Mouse (Mus musculus): Measurements from ENCODE around the gene Zfp341. TPM values are rescaled to one million over a fixed set of nuclear protein-coding genes. Genes with fewer than 3 reads are reported as not detected.

The Zfp341 gene
- polyA plus RNA-seq, 1 experiment from 2014 or later: 1.5 TPM

DNA sequence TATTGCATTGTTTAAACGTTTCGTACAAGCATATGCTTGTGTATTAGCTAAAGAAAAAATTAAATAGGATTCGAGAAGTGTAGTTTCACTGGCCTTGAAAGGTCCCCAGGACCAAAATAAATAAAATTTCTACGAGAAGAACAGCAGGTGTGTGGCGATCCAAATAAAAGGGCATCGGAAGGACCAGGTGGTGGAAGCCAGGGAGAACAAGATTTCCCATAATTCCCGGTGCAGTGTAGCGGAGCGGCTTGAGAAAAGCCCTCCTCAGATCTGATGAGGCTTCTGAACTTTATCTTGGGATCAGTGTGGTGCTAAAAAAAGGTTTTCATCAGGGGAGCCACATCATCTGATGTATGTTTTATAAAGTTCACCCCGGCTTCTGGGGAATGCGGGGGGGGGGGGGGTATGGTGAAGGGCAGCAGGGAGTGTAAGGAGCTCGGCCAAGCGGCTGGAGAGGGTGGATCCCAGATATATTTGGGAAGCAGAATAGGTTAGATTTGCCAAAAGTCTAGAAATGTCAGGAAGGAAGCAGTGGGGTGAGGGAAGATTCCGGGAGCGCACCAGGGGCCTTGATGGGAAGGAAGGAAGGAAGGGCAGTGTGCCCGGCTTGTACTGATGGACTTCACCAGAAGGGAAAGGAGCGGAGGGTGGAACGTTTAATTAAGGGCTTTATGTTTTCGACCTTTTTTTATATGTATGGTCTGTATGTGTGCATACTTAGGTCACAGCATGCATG is 1.9 kb downstream of the Zfp341 start:
- Histone ChIP-seq H3K4me1 (peaks cover 14% of the 10 kb centered on the region; the same call in 1 of the 2 replicates), H3K9ac (no peak overlapping the region), H3K4me3 (no peak overlapping the region), H3K9me3 (no peaks in the 10 kb centered on the region), H3K27me3 (no peaks in the 10 kb centered on the region), H3K27ac (no peak overlapping the region), H3K36me3 (0 out of 2 replicates have a peak, but pooled peaks cover 3% of the 10 kb centered on the region), H3K4me2 (no peak overlapping the region)
- no peak for ATAC-seq (ENCODE audit: insufficient number of reproducible peaks, insufficient read depth, low FRiP score, low TSS enrichment, low read depth)
- WGBS: 72% methylated on average over 19 of the region's 19 CpGs

DNA sequence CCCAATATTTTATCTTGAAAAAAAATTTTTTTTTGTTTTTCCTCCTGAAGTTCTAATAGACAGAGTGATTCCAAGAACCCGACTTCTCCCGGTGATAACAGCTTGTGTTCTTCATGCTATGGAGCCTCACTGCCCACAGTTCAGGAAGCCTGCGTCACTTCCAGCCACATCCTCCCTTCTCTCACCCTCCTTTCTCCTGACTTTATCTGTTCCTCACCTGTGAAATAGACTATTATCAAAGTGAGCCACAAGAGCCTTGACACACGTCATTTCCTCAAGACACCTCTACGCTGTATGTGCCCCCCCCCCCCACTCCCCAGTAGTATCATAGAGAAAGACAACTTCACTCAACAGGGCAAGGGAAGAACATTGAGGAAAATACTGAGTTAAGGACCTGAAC is 2.6 kb downstream of the Zfp341 start:
- WGBS: 90% methylated on average over 5 of the region's 5 CpGs
- H3K4me3 ChIP-seq: no peak overlapping the region
- no peak for ATAC-seq (ENCODE audit: insufficient number of reproducible peaks, insufficient read depth, low FRiP score, low TSS enrichment, low read depth)
- H3K27ac ChIP-seq: no peak overlapping the region
- H3K27me3 ChIP-seq: no peaks in the 10 kb centered on the region
- H3K36me3 ChIP-seq: 0 out of 2 replicates have a peak, but pooled peaks cover 3% of the 10 kb centered on the region
- no peak overlapping the region for H3K9ac ChIP-seq
- no peak overlapping the region for H3K4me2 ChIP-seq
- peaks cover 14% of the 10 kb centered on the region; the same call in 1 of the 2 replicates for H3K4me1 ChIP-seq
- H3K9me3 ChIP-seq: no peaks in the 10 kb centered on the region

DNA sequence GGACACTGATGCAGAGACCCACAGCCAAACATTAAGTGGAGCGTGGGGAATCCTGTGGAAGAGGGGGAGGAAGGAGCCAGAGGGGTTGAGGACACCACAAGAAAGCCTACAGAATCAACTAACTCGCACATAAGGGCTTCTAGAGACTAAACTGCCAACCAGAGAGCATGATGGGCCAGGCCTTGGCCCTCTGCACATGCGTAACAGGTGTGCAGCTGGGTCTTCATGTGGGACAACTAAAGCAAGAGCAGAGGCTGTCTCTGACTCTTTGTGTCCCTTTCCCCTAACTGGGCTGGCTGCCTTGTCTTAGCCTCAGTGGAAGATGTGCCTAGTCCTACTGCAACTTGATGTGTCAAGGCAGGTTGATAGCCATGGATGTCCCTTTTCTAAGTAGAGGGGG is 4.0 kb downstream of the Zfp341 start:
- Histone ChIP-seq H3K27me3 (no peaks in the 10 kb centered on the region), H3K36me3 (0 out of 2 replicates have a peak, but pooled peaks cover 3% of the 10 kb centered on the region), H3K4me3 (no peak overlapping the region), H3K4me2 (no peak overlapping the region), H3K9ac (no peak overlapping the region), H3K9me3 (no peaks in the 10 kb centered on the region), H3K4me1 (peaks cover 13% of the 10 kb centered on the region; the same call in 1 of the 2 replicates), H3K27ac (no peak overlapping the region)
- no peak for ATAC-seq (ENCODE audit: insufficient number of reproducible peaks, insufficient read depth, low FRiP score, low TSS enrichment, low read depth)
- WGBS: 88% methylated on average over 3 of the region's 3 CpGs

DNA sequence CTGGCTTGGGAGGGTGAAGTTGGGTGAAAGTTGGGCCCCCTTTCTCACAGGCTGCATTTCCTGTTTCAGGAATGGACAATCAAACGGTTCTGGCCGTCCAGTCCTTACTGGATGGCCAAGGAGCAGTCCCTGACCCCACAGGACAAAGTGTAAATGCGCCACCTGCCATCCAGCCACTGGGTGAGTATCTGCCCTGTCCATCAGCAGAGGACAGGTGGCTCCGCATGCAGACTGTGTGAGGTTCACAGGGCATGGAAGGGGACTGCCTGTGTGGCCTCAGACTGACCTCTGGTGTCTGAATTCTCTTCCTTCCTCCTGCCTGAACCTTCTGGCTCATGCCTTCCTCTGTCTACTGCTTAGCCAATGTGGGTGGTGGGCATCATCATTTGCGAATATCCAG is 8.6 kb downstream of the Zfp341 start:
- H3K9ac ChIP-seq: no peak overlapping the region
- no peaks in the 10 kb centered on the region for H3K9me3 ChIP-seq
- H3K27ac ChIP-seq: no peak overlapping the region
- no peaks in the 10 kb centered on the region for H3K27me3 ChIP-seq
- ATAC-seq (ENCODE audit: insufficient number of reproducible peaks, insufficient read depth, low FRiP score, low TSS enrichment, low read depth): no peak
- no peak overlapping the region for H3K4me3 ChIP-seq
- H3K36me3 ChIP-seq: peaks cover 37% of the 10 kb centered on the region
- H3K4me1 ChIP-seq: no peaks in the 10 kb centered on the region
- no peak overlapping the region for H3K4me2 ChIP-seq
- 77% methylated on average over 5 of the region's 5 CpGs for WGBS

DNA sequence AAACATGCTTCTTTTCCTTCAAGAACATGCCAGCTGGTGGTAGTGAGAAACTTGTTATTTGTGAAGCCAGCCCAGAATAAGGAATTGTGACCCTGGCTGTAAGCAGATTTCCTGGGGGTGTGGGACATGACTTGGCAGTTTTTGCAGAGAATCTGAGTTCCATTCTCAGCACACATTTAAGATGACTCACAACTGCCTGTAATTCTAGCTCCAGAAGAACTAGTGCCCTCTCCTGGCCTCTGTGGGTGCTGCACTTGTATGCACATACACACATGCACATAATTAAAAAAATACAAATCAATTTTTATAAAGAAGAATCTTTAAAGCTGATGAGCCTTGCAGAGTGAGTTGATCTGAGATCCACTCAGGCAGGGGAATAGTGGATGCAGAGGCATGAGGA is 11.0 kb downstream of the Zfp341 start:
- no peak overlapping the region for H3K4me3 ChIP-seq
- peaks cover 47% of the 10 kb centered on the region for H3K36me3 ChIP-seq
- no peaks in the 10 kb centered on the region for H3K4me1 ChIP-seq
- H3K9me3 ChIP-seq: no peaks in the 10 kb centered on the region
- H3K27me3 ChIP-seq: no peaks in the 10 kb centered on the region
- no peak overlapping the region for H3K9ac ChIP-seq
- ATAC-seq (ENCODE audit: insufficient number of reproducible peaks, insufficient read depth, low FRiP score, low TSS enrichment, low read depth): no peak
- H3K4me2 ChIP-seq: no peak overlapping the region
- H3K27ac ChIP-seq: no peak overlapping the region

DNA sequence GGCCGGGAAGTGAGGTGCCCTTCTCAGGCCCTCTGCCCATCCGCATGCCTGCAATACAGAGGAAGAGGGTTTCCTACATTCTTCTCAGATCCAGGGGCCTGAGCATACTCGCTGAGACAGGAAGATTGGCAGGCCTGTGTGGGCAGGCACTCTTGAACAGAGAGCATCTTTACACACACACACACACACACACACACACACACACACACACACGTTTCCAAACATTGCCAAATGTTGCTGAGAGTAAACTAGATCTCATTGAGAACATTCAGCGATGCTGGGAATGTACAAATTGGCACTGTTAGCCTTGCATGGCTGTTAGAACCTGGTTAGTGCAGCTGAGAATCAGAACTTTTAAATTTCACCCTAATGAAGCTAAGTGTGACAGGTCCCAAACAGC is 17.4 kb downstream of the Zfp341 start:
- no peaks in the 10 kb centered on the region for H3K4me1 ChIP-seq
- no peak overlapping the region for H3K27ac ChIP-seq
- H3K27me3 ChIP-seq: no peaks in the 10 kb centered on the region
- WGBS: 77% methylated on average over 5 of the region's 5 CpGs
- H3K9me3 ChIP-seq: no peaks in the 10 kb centered on the region
- H3K9ac ChIP-seq: no peak overlapping the region
- peaks cover 62% of the 10 kb centered on the region for H3K36me3 ChIP-seq
- no peak for ATAC-seq (ENCODE audit: insufficient number of reproducible peaks, insufficient read depth, low FRiP score, low TSS enrichment, low read depth)
- no peak overlapping the region for H3K4me2 ChIP-seq
- H3K4me3 ChIP-seq: no peak overlapping the region

DNA sequence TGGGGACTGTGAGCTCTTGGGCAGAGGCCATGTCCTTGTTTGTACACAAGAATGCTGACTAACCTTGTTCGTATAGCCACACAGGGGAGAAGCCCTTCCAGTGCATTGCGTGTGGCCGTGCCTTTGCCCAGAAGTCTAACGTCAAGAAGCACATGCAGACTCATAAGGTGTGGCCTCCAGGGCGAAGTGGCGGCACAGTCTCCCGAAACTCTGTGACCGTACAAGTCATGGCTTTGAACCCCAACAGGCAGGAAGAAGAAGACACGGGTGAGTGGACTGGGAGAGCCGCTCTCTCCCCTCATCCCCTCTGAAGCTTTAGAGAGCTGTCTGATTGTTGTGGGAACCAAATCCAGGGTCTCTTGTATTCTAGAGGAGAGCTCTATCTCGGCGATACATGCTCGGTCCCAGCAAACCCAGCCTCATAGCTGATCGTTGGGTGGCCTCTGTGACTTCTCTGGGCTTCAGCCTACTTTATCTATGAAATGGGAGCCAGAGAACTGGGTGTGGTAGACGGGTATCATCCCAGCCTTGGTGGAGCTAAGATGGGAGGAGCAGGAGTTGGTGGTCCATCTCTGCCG is 19.2 kb downstream of the Zfp341 start:
- Histone ChIP-seq H3K9me3 (no peaks in the 10 kb centered on the region), H3K9ac (no peak overlapping the region), H3K27ac (no peak overlapping the region; the same call in 1 of the 2 replicates), H3K4me2 (no peak overlapping the region), H3K27me3 (no peaks in the 10 kb centered on the region), H3K4me3 (no peak overlapping the region), H3K36me3 (peaks cover 63% of the 10 kb centered on the region), H3K4me1 (no peaks in the 10 kb centered on the region)
- WGBS: 90% methylated on average over 16 of the region's 16 CpGs
- ATAC-seq (ENCODE audit: insufficient number of reproducible peaks, insufficient read depth, low FRiP score, low TSS enrichment, low read depth): no peak

DNA sequence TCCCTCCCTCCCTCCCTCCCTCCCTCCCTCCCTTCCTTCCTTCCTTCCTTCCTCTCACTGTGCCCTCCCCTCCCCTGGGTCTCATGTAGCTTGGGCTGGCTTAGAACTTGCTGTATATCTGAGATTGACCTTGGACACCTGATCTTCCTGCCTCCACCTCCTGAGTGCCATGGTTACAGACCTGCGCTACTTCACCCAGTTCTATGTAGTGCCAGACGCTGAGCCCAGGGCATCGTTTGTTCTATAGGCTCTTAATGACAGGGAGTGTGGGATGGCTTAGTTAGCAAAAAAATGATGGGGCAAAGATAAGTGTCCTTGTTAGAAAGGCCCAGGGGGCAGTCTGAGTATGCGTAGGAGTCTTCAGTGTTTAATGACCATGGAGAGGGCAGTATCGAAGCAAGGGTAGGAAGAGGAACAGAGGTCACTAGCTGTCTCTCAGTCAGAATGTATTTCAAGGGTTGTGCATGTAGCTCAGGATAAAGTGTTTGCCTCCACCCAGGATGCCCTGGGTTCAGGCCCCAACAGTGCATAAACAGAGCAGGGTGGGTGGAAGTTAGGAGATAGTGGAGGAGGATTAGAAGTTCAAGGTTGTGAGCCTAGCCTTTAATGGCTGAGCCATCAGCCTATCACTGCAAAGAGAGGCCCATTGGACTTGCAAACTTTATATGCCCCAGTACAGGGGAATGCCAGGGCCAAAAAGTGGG is 20.1 kb downstream of the Zfp341 start:
- H3K27me3 ChIP-seq: no peaks in the 10 kb centered on the region
- H3K9ac ChIP-seq: no peak overlapping the region
- ATAC-seq (ENCODE audit: insufficient number of reproducible peaks, insufficient read depth, low FRiP score, low TSS enrichment, low read depth): no peak
- H3K4me3 ChIP-seq: no peak overlapping the region
- no peak overlapping the region for H3K27ac ChIP-seq
- H3K4me1 ChIP-seq: no peaks in the 10 kb centered on the region
- peaks cover 1% of the 10 kb centered on the region; the same call in 1 of the 2 replicates for H3K9me3 ChIP-seq
- no peak overlapping the region for H3K4me2 ChIP-seq
- peaks cover 65% of the 10 kb centered on the region for H3K36me3 ChIP-seq
- 90% methylated on average over 5 of the region's 5 CpGs for WGBS

DNA sequence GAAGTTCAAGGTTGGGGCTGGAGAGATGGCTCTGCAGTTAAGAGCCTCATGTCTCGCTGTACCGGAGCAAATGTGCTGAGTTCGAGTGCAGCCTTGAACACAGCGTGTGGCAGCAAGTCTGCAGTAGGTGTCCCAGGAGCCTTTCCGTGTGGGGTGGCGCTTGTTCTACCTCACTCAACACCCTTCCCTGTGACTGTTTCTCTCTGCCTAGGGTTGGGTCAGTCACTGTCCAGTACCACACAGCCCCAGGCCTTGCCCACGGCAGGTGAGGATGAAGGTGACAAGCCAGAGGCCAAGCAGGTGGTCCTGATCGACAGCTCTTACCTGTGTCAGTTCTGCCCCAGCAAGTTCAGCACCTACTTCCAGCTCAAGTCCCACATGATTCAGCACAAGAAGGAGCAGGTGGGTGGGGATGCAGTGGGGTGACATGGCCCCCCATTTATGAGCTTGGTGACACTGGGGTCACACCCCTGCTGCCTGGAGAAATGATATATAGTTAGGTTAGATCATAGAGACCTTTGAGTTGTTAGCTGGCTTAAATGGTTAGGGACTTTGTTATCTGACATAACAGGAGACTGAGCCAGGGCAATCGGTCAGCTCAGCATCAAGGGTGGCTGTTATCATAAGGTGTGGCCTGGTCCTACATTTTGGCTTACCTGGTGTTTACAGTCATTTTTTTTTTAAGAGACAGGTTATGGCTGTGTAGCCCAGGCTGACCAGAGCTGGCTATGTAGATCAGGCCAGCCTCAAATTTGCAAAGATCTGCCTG is 21.0 kb downstream of the Zfp341 start:
- WGBS: 93% methylated on average over 9 of the region's 9 CpGs
- Histone ChIP-seq H3K36me3 (peaks cover 66% of the 10 kb centered on the region), H3K4me3 (no peak overlapping the region), H3K4me1 (no peaks in the 10 kb centered on the region), H3K9me3 (peaks cover 5% of the 10 kb centered on the region), H3K9ac (no peak overlapping the region), H3K4me2 (no peak overlapping the region), H3K27ac (no peak overlapping the region), H3K27me3 (no peaks in the 10 kb centered on the region)
- no peak for ATAC-seq (ENCODE audit: insufficient number of reproducible peaks, insufficient read depth, low FRiP score, low TSS enrichment, low read depth)

DNA sequence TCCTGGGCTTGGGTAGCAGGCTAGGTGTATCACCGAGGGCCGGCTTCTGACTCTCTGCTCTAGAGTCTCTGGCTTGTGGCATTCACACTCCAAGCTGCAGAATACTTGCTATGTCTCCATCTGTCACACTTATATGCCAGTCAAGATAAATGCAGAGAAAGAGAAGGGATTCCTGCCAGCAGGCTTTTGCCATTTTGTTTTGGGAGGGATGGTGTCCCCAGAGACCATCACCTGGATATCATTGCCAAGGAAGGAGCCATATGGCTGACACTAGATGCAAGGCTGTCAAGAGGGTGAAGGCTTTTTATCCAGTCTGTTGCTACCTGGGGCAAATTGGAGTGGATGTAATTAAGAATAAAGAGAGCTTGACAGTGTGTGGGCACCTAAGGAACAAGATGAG is 22.7 kb downstream of the Zfp341 start:
- Histone ChIP-seq H3K4me3 (no peak overlapping the region), H3K9me3 (peaks cover 5% of the 10 kb centered on the region), H3K4me2 (no peak overlapping the region), H3K36me3 (peaks cover 58% of the 10 kb centered on the region), H3K27me3 (no peaks in the 10 kb centered on the region), H3K9ac (no peak overlapping the region), H3K4me1 (no peaks in the 10 kb centered on the region), H3K27ac (no peak overlapping the region)
- ATAC-seq (ENCODE audit: insufficient number of reproducible peaks, insufficient read depth, low FRiP score, low TSS enrichment, low read depth): no peak
- 92% methylated on average over 2 of the region's 2 CpGs for WGBS

DNA sequence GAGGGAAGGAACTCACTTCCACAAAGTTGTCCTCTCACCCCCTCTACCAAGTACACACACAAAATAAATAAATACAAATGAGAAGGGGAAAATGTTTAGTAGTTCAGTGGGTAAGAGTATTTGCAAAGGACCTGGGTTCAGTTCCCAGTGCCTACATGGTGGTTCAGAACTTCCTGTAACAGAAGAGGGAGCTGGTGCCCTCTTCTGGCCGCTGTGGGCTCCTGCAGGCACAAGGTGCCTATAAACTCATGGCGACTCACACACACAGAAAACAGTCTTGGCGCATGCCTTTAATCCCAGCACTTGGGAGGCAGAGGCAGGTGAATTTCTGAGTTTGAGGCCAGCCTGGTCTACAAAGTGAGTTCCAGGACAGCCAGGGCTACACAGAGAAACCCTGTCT is 25.4 kb downstream of the Zfp341 start:
- H3K9me3 ChIP-seq: peaks cover 5% of the 10 kb centered on the region
- no peak for ATAC-seq (ENCODE audit: insufficient number of reproducible peaks, insufficient read depth, low FRiP score, low TSS enrichment, low read depth)
- H3K27me3 ChIP-seq: no peaks in the 10 kb centered on the region
- H3K36me3 ChIP-seq: peaks cover 65% of the 10 kb centered on the region
- no peaks in the 10 kb centered on the region for H3K4me1 ChIP-seq
- no peak overlapping the region for H3K9ac ChIP-seq
- H3K27ac ChIP-seq: no peak overlapping the region
- H3K4me3 ChIP-seq: no peak overlapping the region
- WGBS: 95% methylated on average over 3 of the region's 3 CpGs
- H3K4me2 ChIP-seq: no peak overlapping the region
